Mouse (Mus musculus): Measurements from ENCODE around the gene Rapsn. TPM values are rescaled to one million over a fixed set of nuclear protein-coding genes. Genes with fewer than 3 reads are reported as not detected.
A peak's percentile ranks its signal among the peaks of the same experiment; 100 is the strongest.

Rapsn gene
- polyA plus RNA-seq (2015; fragmentation: Nextera tagmentation; extraction: Ambion mirVana) = 0.50 and 0.55 TPM in 2 replicates

DNA sequence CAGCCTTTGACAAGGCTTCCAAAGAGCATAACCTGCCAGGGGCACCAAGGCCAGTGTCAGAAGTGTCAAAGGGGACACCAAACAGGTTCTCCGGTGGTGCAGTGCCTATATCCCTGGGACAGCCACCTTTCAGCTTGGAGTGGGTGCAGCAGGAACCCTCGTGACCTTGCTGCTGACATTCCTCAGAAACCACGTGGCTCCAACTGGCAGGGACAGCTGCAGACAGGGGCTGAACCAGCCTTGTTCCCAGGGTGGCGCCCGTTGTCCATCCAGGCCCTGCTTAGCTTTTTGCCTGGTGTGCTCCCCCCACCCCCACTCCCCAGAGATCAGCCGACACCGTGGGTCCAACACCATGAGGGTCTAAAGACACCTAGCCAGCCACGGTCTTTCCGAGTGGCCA is at the start of gene Rapsn:
Rapsn (plus strand) TSS at position 236 of the 400 bp plus-strand sequence.
- no peak; the same call in 1 of the 2 replicates for ATAC-seq
- H3K4me1 ChIP-seq (replicated peaks; ENCODE audit: control insufficient read depth, insufficient read depth, low read length) = no peaks in the 10 kb centered on the region
- H3K36me3 ChIP-seq (ENCODE audit: control insufficient read depth, insufficient read depth) = no peaks in the 10 kb centered on the region
- no peak for TF ChIP-seq CTCF (IDR thresholded peaks at IDR 0.05; ENCODE audit: low read depth)
- no peaks in the 10 kb centered on the region for H3K27me3 ChIP-seq (replicated peaks; ENCODE audit: control insufficient read depth, insufficient read depth, low read length)
- no peaks in the 10 kb centered on the region for H3K9me3 ChIP-seq (ENCODE audit: control insufficient read depth)
- 55% methylated on average over 9 of the region's 9 CpGs for WGBS
- no peak within 1 kb of the TSS for H3K27ac ChIP-seq (ENCODE audit: low read depth, low read length)
- no peak within 1 kb of the TSS for H3K4me3 ChIP-seq (ENCODE audit: low read depth, low read length)
- H3K9ac ChIP-seq (ENCODE audit: low read depth, low read length) = no peak within 1 kb of the TSS
- no peak within 1 kb of the TSS for H3K4me2 ChIP-seq (replicated peaks; ENCODE audit: low read depth)

DNA sequence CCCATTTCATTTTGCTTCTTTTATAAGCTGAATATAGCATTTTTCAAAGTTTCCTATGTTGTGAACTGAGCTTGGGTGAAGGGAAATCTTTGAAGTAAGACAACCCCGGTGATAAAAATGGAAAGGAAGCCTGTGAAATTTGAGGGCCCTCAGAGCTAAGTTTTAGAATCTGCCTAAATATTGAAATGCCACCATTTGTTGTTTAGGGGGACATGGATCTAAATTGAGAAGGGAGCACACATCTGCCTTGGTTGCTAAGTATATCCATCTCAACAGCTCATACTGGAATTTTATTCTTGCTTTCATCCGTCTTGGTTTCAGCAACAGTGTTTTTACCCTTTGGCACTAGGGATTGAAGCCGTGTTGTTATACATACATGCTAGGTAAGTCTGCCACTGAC is 49.4 kb upstream of the Rapsn start:
- ATAC-seq = no peak
- TF ChIP-seq CTCF (IDR thresholded peaks at IDR 0.05; ENCODE audit: low read depth) = no peak
- Histone ChIP-seq H3K36me3 (ENCODE audit: control insufficient read depth, insufficient read depth) (no peaks in the 10 kb centered on the region), H3K27me3 (replicated peaks; ENCODE audit: control insufficient read depth, insufficient read depth, low read length) (no peaks in the 10 kb centered on the region), H3K27ac (ENCODE audit: low read depth, low read length) (no peak overlapping the region), H3K4me3 (ENCODE audit: low read depth, low read length) (no peak overlapping the region), H3K4me2 (replicated peaks; ENCODE audit: low read depth) (no peak overlapping the region), H3K9ac (ENCODE audit: low read depth, low read length) (no peak overlapping the region), H3K4me1 (replicated peaks; ENCODE audit: control insufficient read depth, insufficient read depth, low read length) (no peaks in the 10 kb centered on the region), H3K9me3 (ENCODE audit: control insufficient read depth) (no peaks in the 10 kb centered on the region)
- 90% methylated on average over 3 of the region's 3 CpGs for WGBS

DNA sequence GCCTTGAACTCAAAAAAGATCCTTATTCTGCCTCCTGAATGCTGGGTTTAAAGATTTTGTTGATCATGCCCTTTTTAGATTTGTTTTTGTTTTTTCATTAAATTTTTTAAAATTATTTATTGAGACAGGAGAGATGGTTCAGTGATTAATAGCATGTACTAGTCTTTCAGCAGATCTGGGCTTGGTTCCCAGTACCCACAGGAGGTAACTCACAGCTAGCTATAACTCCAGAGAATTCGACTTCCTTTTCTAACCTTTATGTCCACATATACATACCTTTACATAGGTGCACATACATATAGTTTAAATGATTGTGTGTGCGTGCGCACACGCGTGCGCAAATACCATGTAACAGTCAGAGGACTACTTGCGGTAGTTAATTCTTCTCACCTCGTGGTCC is 26.9 kb upstream of the Rapsn start:
- H3K9ac ChIP-seq (ENCODE audit: low read depth, low read length) = no peak overlapping the region
- H3K4me2 ChIP-seq (replicated peaks; ENCODE audit: low read depth) = no peak overlapping the region
- ATAC-seq = no peak
- no peak overlapping the region for H3K27ac ChIP-seq (ENCODE audit: low read depth, low read length)
- no peaks in the 10 kb centered on the region for H3K9me3 ChIP-seq (ENCODE audit: control insufficient read depth)
- H3K4me1 ChIP-seq (replicated peaks; ENCODE audit: control insufficient read depth, insufficient read depth, low read length) = no peaks in the 10 kb centered on the region
- no peaks in the 10 kb centered on the region for H3K27me3 ChIP-seq (replicated peaks; ENCODE audit: control insufficient read depth, insufficient read depth, low read length)
- TF ChIP-seq CTCF (IDR thresholded peaks at IDR 0.05; ENCODE audit: low read depth) = no peak
- 96% methylated on average over 8 of the region's 8 CpGs for WGBS
- H3K4me3 ChIP-seq (ENCODE audit: low read depth, low read length) = no peak overlapping the region
- peaks cover 88% of the 10 kb centered on the region for H3K36me3 ChIP-seq (ENCODE audit: control insufficient read depth, insufficient read depth)

DNA sequence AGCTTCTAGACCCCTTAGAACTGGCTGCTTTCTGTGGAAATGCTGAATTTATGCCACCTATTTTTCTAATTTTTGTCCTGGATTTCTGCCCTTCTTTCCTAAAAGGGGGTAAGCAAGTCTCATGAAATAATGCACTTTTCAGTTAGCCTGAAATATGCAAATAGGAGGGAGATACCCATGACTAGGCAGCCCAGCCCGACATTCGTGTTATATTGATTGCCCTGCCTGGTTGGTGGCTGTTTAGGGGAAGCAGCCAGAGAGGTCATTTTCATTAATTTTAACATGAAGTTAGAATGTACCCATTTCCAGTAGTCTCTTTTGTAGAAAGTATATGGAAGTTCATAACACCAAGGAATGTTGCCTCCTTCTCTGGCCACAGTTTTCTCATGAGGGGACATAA is 21.5 kb upstream of the Rapsn start:
- Histone ChIP-seq H3K9ac (ENCODE audit: low read depth, low read length) (no peak overlapping the region), H3K4me3 (ENCODE audit: low read depth, low read length) (no peak overlapping the region), H3K27ac (ENCODE audit: low read depth, low read length) (no peak overlapping the region), H3K4me2 (replicated peaks; ENCODE audit: low read depth) (no peak overlapping the region), H3K9me3 (ENCODE audit: control insufficient read depth) (no peaks in the 10 kb centered on the region), H3K27me3 (replicated peaks; ENCODE audit: control insufficient read depth, insufficient read depth, low read length) (no peaks in the 10 kb centered on the region), H3K4me1 (replicated peaks; ENCODE audit: control insufficient read depth, insufficient read depth, low read length) (no peaks in the 10 kb centered on the region), H3K36me3 (ENCODE audit: control insufficient read depth, insufficient read depth) (peaks cover 82% of the 10 kb centered on the region)
- WGBS = 85% methylated on average over 2 of the region's 2 CpGs
- ATAC-seq = no peak
- no peak for TF ChIP-seq CTCF (IDR thresholded peaks at IDR 0.05; ENCODE audit: low read depth)

- H3K9ac ChIP-seq (ENCODE audit: low read depth, low read length) = no peak overlapping the region
- H3K27me3 ChIP-seq (replicated peaks; ENCODE audit: control insufficient read depth, insufficient read depth, low read length) = no peaks in the 10 kb centered on the region
- 91% methylated on average over 4 of the region's 4 CpGs for whole genome bisulfite sequencing
- peaks cover 74% of the 10 kb centered on the region for H3K36me3 ChIP-seq (ENCODE audit: control insufficient read depth, insufficient read depth)
- no peak overlapping the region for H3K4me3 ChIP-seq (ENCODE audit: low read depth, low read length)
- no peaks in the 10 kb centered on the region for H3K4me1 ChIP-seq (replicated peaks; ENCODE audit: control insufficient read depth, insufficient read depth, low read length)
- H3K9me3 ChIP-seq (ENCODE audit: control insufficient read depth) = no peaks in the 10 kb centered on the region
- no peak overlapping the region for H3K4me2 ChIP-seq (replicated peaks; ENCODE audit: low read depth)
- no peak for ATAC-seq
- TF ChIP-seq CTCF (IDR thresholded peaks at IDR 0.05; ENCODE audit: low read depth) = no peak
- no peak overlapping the region for H3K27ac ChIP-seq (ENCODE audit: low read depth, low read length)
Observed at GRCm38 (mm10) chr2:91015386-91015785, 20.0 kb upstream of the Rapsn start.

DNA sequence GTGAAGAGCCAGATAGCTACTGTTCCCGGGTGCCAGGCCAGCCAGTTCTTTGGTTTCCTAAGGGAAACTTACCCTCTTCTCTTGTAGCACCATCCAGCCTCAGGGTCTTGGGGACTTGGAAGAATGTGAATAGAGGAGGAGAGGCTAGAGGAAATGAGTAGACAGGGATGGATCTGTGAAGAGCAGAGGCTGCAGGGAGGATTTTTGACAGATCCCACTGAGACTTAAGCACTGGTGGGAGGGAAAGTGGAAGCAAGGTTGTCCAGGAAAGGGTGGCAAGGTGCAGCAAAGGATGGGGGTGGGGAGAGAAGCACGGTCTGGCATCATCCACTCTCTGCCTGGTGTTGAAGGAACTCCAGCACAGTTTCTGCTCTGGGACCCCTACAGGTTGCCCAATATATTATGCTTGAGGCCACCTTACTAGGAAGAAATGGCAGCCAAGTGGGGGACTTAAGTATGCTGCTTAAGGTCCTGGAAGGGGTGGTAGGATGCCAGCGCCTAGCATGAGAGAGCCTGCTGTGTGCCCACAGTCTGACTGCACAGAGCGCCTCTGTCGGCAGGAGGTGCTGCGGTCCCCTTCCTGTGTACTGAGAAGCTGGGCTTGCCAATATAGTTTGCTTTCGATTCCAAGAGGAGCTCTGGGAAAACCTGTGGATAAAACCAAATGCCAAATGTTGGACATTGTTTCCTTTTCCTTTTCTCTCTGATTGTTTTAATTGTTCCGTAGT is 17.2 kb upstream of the Rapsn start:
- peaks cover 54% of the 10 kb centered on the region for H3K36me3 ChIP-seq (ENCODE audit: control insufficient read depth, insufficient read depth)
- no peak for ATAC-seq

More for the DNA sequence above, 17.2 kb upstream of the Rapsn start:
- Histone ChIP-seq H3K27ac (ENCODE audit: low read depth, low read length) (no peak overlapping the region), H3K9ac (ENCODE audit: low read depth, low read length) (no peak overlapping the region), H3K4me1 (replicated peaks; ENCODE audit: control insufficient read depth, insufficient read depth, low read length) (no peaks in the 10 kb centered on the region), H3K4me2 (replicated peaks; ENCODE audit: low read depth) (no peak overlapping the region), H3K9me3 (ENCODE audit: control insufficient read depth) (no peaks in the 10 kb centered on the region), H3K4me3 (ENCODE audit: low read depth, low read length) (no peak overlapping the region), H3K27me3 (replicated peaks; ENCODE audit: control insufficient read depth, insufficient read depth, low read length) (no peaks in the 10 kb centered on the region)
- TF ChIP-seq CTCF (IDR thresholded peaks at IDR 0.05; ENCODE audit: low read depth) = peak; percentile 18; the same call in 1 of the 2 replicates
- WGBS = 89% methylated on average over 8 of the region's 8 CpGs
